In the genomic region with DNA sequence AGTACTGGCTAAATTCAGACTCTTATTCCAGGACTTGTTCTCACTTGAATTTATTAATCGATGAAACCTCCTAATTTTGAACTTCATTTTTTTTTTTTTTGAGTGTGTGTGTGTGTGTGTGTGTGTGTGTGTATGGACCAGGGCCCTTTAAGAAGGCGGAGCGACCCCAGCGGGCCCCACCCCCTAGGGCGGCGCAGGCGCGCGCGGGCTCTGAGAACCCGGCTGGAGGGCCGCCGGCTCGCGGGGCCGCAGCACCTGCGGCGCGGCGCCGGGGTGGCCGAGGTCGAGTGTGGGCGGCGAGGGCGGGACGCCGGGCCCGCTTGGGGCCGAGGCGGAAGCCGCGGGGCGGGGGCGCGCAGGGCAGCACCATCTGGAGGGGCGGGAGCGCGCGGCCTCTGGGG, we compare ENCODE assay signal across 8 mouse cellular contexts. TPM values are rescaled to one million over a fixed set of nuclear protein-coding genes. Genes with fewer than 3 reads are reported as not detected.
DNase-seq lines count a peak whose midpoint lies in the region; ATAC-seq lines count a peak whose summit lies in the region.

A gene (plus strand): TSS at position 214 of the 401 bp plus-strand sequence.

- H3K4me3 ChIP-seq in hindbrain, embryonic 15.5 days = peak within 1 kb of the TSS; percentile 92

- WGBS in hindbrain, embryonic 15.5 days = under 1% methylated on average over 26 of the region's 40 CpGs

- peak; percentile 88 for ATAC-seq in hindbrain, embryonic 15.5 days (ENCODE audit: low FRiP score, low read depth)

- H3K27me3 ChIP-seq in hindbrain, embryonic 15.5 days = no peaks in the 10 kb centered on the region

- H3K9ac ChIP-seq in hindbrain, embryonic 15.5 days = peak within 1 kb of the TSS; percentile 93

- H3K4me1 ChIP-seq in hindbrain, embryonic 15.5 days (replicated peaks) = peaks cover 32% of the 10 kb centered on the region

- H3K9me3 ChIP-seq in hindbrain, embryonic 15.5 days = no peaks in the 10 kb centered on the region

- H3K27ac ChIP-seq in hindbrain, embryonic 15.5 days (replicated peaks) = peak within 1 kb of the TSS; percentile 90

- DNase-seq in ZHBTc4 (ENCODE audit: low read depth, low spot score) = peak; percentile 95
- peak; percentile 92 to 95 for DNase-seq in cerebellum, postnatal 25 days
- peak; percentile 85 for DNase-seq in gastrocnemius, adult 18-20 months (ENCODE audit: low spot score)
- DNase-seq in left cerebral cortex, adult 11 months (ENCODE audit: low spot score) = peak; percentile 77
- peak; percentile 92 to 95 for DNase-seq in lung, postnatal 4 days
- DNase-seq in right cerebral cortex, postnatal 10 days (ENCODE audit: low spot score in 2 of 2) = peak; percentile 92
- DNase-seq in urinary bladder, postnatal 4 days (ENCODE audit: low spot score in 2 of 2) = peak; percentile 85 to 86

- H3K4me2 ChIP-seq in hindbrain, embryonic 15.5 days = peak within 1 kb of the TSS; percentile 92

- no peaks in the 10 kb centered on the region for H3K36me3 ChIP-seq in hindbrain, embryonic 15.5 days

RNA-seq across cellular contexts. Expression of the gene that starts here (rescaled TPM):
- 10 to 100 TPM; 44.9 to 46.5 TPM for total RNA-seq in gastrocnemius, adult 18-20 months (2021)
- 19.3 and 25.9 TPM in 2 replicates for polyA plus RNA-seq in hindbrain, embryonic 15.5 days (2015; fragmentation: Nextera tagmentation; extraction: Ambion mirVana)

Comparison
In these comparisons a context has a peak if more than half of its experiments do, and no peak if none do; other contexts are left out.
1. Peak in every context shown above with its lines: DNase-seq, ATAC-seq, H3K4me3 ChIP-seq and H3K27ac ChIP-seq.